Mouse (Mus musculus): ENCODE results near the gene Rpl29. TPM values are rescaled to one million over a fixed set of nuclear protein-coding genes. Genes with fewer than 3 reads are reported as not detected.
A peak's percentile ranks its signal among the peaks of the same experiment; 100 is the strongest.

Gene Rpl29
- polyA plus RNA-seq, 1 experiment from 2014 or later: 676 TPM

- Histone ChIP-seq H3K4me3 (replicated peaks) (no peak overlapping the region), H3K4me2 (replicated peaks) (no peak overlapping the region), H3K9me3 (no peaks in the 10 kb centered on the region), H3K27me3 (no peaks in the 10 kb centered on the region), H3K36me3 (peaks cover 4% of the 10 kb centered on the region), H3K27ac (no peak overlapping the region), H3K4me1 (replicated peaks) (peaks cover 32% of the 10 kb centered on the region), H3K9ac (replicated peaks) (no peak overlapping the region)
- ATAC-seq: no peak
- 75% methylated on average over 6 of the region's 6 CpGs for WGBS
These were observed 40.1 kb downstream of the Rpl29 start for GRCm38 (mm10) chr9:106469317-106469716.

GRCm38 (mm10) chr9:106469776-106470175, 40.5 kb downstream of the Rpl29 start:
- 74% methylated on average over 9 of the region's 9 CpGs for WGBS

GRCm38 (mm10) chr9:106470991-106471750, 41.9 kb downstream of the Rpl29 start:
- 67% methylated on average over 14 of the region's 14 CpGs for WGBS
- Histone ChIP-seq H3K4me2 (replicated peaks) (no peak overlapping the region), H3K9ac (replicated peaks) (no peak overlapping the region), H3K27me3 (no peaks in the 10 kb centered on the region), H3K27ac (no peak overlapping the region), H3K4me3 (replicated peaks) (no peak overlapping the region), H3K4me1 (replicated peaks) (peaks cover 23% of the 10 kb centered on the region), H3K9me3 (no peaks in the 10 kb centered on the region), H3K36me3 (no peaks in the 10 kb centered on the region)
- ATAC-seq: no peak

More at GRCm38 (mm10) chr9:106469776-106470175, 40.5 kb downstream of the Rpl29 start:
- no peak overlapping the region for H3K27ac ChIP-seq
- H3K4me2 ChIP-seq (replicated peaks): no peak overlapping the region
- H3K4me3 ChIP-seq (replicated peaks): no peak overlapping the region
- peaks cover 31% of the 10 kb centered on the region for H3K4me1 ChIP-seq (replicated peaks)
- no peak for ATAC-seq
- H3K9ac ChIP-seq (replicated peaks): no peak overlapping the region
- H3K27me3 ChIP-seq: no peaks in the 10 kb centered on the region
- H3K36me3 ChIP-seq: no peaks in the 10 kb centered on the region
- H3K9me3 ChIP-seq: no peaks in the 10 kb centered on the region

DNA sequence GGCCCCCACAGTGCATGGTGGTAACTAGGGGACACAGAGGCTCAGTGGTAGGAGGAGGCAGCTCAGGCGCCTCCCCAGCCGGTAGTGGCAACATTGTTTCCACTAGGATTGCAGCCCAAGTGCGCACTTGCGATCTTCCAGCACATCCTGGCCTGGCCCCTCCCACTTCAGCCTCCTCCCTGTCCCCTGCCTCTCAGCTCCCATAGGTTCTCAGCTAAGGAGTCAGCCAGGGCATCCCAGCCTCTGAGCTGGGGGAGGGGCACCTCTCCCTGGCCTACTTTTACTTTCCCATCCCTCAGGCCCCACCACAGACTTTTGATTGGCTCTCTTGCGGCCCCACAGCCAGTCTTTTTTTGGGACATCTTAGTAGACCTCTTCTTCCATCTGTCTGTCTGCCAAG, 42.6 kb downstream of the Rpl29 start:
- H3K4me3 ChIP-seq (replicated peaks): no peak overlapping the region
- no peaks in the 10 kb centered on the region for H3K9me3 ChIP-seq
- no peak overlapping the region for H3K27ac ChIP-seq
- H3K27me3 ChIP-seq: no peaks in the 10 kb centered on the region
- H3K36me3 ChIP-seq: no peaks in the 10 kb centered on the region
- H3K4me2 ChIP-seq (replicated peaks): no peak overlapping the region
- ATAC-seq: no peak
- WGBS: 11% methylated on average over 5 of the region's 5 CpGs
- peaks cover 28% of the 10 kb centered on the region for H3K4me1 ChIP-seq (replicated peaks)
- no peak overlapping the region for H3K9ac ChIP-seq (replicated peaks)

- Histone ChIP-seq H3K9me3 (no peaks in the 10 kb centered on the region), H3K9ac (replicated peaks) (no peak overlapping the region), H3K36me3 (no peaks in the 10 kb centered on the region), H3K4me1 (replicated peaks) (peaks cover 28% of the 10 kb centered on the region), H3K27ac (no peak overlapping the region), H3K4me2 (replicated peaks) (no peak overlapping the region), H3K4me3 (replicated peaks) (no peak overlapping the region), H3K27me3 (no peaks in the 10 kb centered on the region)
- WGBS: 76% methylated on average over 4 of the region's 4 CpGs
- no peak for ATAC-seq
These were observed 43.1 kb downstream of the Rpl29 start for GRCm38 (mm10) chr9:106472321-106472720.

- H3K9ac ChIP-seq (replicated peaks): no peak overlapping the region
- ATAC-seq: no peak
- no peak overlapping the region for H3K4me2 ChIP-seq (replicated peaks)
- WGBS: 93% methylated on average over 16 of the region's 16 CpGs
- H3K27ac ChIP-seq: no peak overlapping the region
- H3K9me3 ChIP-seq: no peaks in the 10 kb centered on the region
- H3K27me3 ChIP-seq: no peaks in the 10 kb centered on the region
- no peaks in the 10 kb centered on the region for H3K36me3 ChIP-seq
- H3K4me1 ChIP-seq (replicated peaks): peaks cover 37% of the 10 kb centered on the region
- H3K4me3 ChIP-seq (replicated peaks): no peak overlapping the region
These were observed 44.0 kb downstream of the Rpl29 start for GRCm38 (mm10) chr9:106473081-106473752.

GRCm38 (mm10) chr9:106473753-106474105, 44.5 kb downstream of the Rpl29 start:
- no peaks in the 10 kb centered on the region for H3K9me3 ChIP-seq
- no peak overlapping the region for H3K4me2 ChIP-seq (replicated peaks)
- 86% methylated on average over 5 of the region's 5 CpGs for WGBS
- peaks cover 42% of the 10 kb centered on the region for H3K4me1 ChIP-seq (replicated peaks)
- ATAC-seq: no peak
- no peaks in the 10 kb centered on the region for H3K27me3 ChIP-seq
- H3K36me3 ChIP-seq: no peaks in the 10 kb centered on the region
- no peak overlapping the region for H3K27ac ChIP-seq
- H3K9ac ChIP-seq (replicated peaks): 0 out of 2 replicates have a peak overlapping the region, but pooled peaks have one; percentile 32
- no peak overlapping the region for H3K4me3 ChIP-seq (replicated peaks)

DNA sequence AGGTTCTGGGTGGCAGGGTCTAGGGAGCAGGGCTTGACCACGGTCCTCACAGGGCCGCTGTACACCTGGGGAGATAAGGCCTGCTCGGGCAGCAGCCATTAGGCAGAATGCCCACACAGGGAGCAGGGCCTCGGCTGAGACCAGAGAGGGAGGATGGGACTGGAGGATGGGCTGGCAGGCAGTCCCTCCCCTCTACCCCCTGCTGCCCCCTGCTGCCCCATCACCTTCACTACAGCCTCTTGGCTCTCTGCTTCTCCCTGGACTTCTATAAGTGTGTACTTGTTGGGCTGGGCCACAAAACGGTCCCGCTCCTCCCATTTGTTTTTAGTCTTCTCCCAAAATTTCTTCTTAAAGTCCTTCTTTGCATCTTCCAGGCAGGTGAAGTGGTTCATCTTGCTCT, 45.2 kb downstream of the Rpl29 start:
- H3K4me3 ChIP-seq (replicated peaks): no peak overlapping the region
- H3K36me3 ChIP-seq: no peaks in the 10 kb centered on the region
- H3K4me1 ChIP-seq (replicated peaks): peaks cover 42% of the 10 kb centered on the region
- peak; percentile 7; the same call in 1 of the 2 replicates for ATAC-seq
- H3K9me3 ChIP-seq: no peaks in the 10 kb centered on the region
- WGBS: 6% methylated on average over 6 of the region's 6 CpGs
- 0 out of 2 replicates have a peak overlapping the region, but pooled peaks have one; percentile 39 for H3K9ac ChIP-seq (replicated peaks)
- H3K4me2 ChIP-seq (replicated peaks): no peak overlapping the region
- H3K27me3 ChIP-seq: no peaks in the 10 kb centered on the region
- H3K27ac ChIP-seq: no peak overlapping the region

- Histone ChIP-seq H3K4me3 (replicated peaks) (no peak overlapping the region), H3K9ac (replicated peaks) (0 out of 2 replicates have a peak overlapping the region, but pooled peaks have one; percentile 39), H3K4me2 (replicated peaks) (no peak overlapping the region), H3K27ac (no peak overlapping the region), H3K27me3 (no peaks in the 10 kb centered on the region), H3K4me1 (replicated peaks) (peaks cover 42% of the 10 kb centered on the region), H3K9me3 (no peaks in the 10 kb centered on the region), H3K36me3 (peaks cover under 1% of the 10 kb centered on the region; the same call in 1 of the 2 replicates)
- WGBS: 68% methylated on average over 7 of the region's 7 CpGs
- ATAC-seq: no peak
These were observed 45.8 kb downstream of the Rpl29 start for GRCm38 (mm10) chr9:106475046-106475445.

DNA sequence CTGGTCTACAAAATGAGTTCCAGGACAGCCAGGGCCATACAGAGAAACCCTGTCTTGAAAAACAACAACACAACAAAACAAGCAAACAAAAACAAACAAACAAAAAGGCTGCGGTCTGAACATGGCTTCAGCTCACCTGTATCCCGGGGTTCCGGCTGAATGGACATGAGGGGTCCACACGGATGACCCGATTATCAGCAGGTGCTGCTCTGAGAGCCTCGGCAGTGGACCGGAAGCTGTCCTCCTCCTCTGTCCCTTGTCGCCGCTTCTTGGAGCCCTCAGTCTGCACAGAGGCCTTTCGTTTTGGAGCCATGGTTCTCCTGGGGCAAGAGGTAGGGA, 46.4 kb downstream of the Rpl29 start, which contains the start of gene Rrp9:
Rrp9 (plus strand) TSS at position 301 of the 339 bp plus-strand sequence.
- Histone ChIP-seq H3K4me2 (replicated peaks) (peak within 1 kb of the TSS; percentile 28), H3K4me3 (replicated peaks) (no peak within 1 kb of the TSS; the same call in 1 of the 2 replicates), H3K9me3 (no peaks in the 10 kb centered on the region), H3K27ac (no peak within 1 kb of the TSS), H3K36me3 (peaks cover 6% of the 10 kb centered on the region), H3K9ac (replicated peaks) (peak within 1 kb of the TSS; percentile 42; the same call in 1 of the 2 replicates), H3K4me1 (replicated peaks) (peaks cover 42% of the 10 kb centered on the region), H3K27me3 (no peaks in the 10 kb centered on the region)
- ATAC-seq: no peak
- WGBS: 88% methylated on average over 10 of the region's 10 CpGs

DNA sequence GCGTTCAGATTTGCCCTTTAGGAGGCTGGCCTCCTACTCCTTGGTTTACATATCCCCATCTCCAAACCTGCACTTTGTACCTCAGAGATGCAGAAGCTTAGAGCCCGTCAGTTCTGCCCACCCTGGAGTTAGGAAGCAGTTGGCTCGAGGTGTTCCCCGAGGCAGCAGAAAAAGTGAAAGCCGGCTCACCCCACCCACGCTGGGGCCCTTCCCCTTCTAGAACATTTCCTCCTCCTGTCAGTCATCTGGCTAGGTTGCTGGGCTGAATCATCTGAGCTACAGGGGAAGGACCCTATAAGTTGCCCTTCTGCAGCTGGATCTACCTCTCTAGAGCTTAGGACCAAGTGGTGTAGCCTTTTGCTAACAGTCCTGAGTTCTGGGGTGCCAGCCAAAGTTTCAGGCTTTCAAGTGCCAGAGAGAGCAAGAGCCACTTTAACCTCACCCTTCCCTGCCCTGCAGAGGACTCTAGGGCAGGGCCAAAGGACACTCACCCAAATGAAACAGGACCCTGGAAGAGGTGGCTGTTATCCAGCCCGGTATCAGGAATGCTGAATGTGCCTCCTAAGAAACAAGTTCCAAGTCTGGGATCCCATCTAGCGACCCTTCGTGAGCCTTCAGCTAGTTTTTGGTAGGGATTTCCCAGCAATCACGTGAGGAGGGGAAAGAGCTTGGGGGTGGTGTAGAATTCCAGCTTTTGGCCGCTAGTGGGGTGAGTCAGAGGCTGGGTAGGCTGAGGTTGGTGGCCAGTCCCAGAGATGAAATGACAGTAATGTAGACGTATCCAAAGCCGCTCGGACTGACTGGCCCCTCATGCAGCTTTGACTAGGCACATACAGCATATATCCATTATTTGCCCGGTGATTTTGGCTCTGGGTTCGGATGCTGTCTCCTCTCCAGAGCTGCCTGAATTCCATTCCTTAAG, 47.0 kb downstream of the Rpl29 start:
- H3K9ac ChIP-seq (replicated peaks): peak overlapping the region; percentile 42; the same call in 1 of the 2 replicates
- 35% methylated on average over 16 of the region's 16 CpGs for WGBS
- no peaks in the 10 kb centered on the region for H3K27me3 ChIP-seq
- ATAC-seq: no peak; the same call in 1 of the 2 replicates
- no peak overlapping the region; the same call in 1 of the 2 replicates for H3K4me3 ChIP-seq (replicated peaks)
- peaks cover 12% of the 10 kb centered on the region for H3K36me3 ChIP-seq
- H3K27ac ChIP-seq: no peak overlapping the region
- peaks cover 42% of the 10 kb centered on the region for H3K4me1 ChIP-seq (replicated peaks)
- H3K9me3 ChIP-seq: no peaks in the 10 kb centered on the region
- peak overlapping the region; percentile 28 for H3K4me2 ChIP-seq (replicated peaks)

Measured in midbrain, embryonic 13.5 days (tissue).